Mouse (Mus musculus): ENCODE data around the gene Cdk2ap1. TPM values are rescaled to one million over a fixed set of nuclear protein-coding genes. Genes with fewer than 3 reads are reported as not detected.

Gene Cdk2ap1
- polyA plus RNA-seq, 1 experiment = 236 TPM

- TF ChIP-seq REST (IDR thresholded peaks at IDR 0.05; ENCODE audit: insufficient read depth, insufficient read length) (no peak), TCF3 (IDR thresholded peaks at IDR 0.05; ENCODE audit: insufficient read length, low read depth) (no peak), POLR2A (IDR thresholded peaks at IDR 0.05; ENCODE audit: insufficient read length, low read depth) (no peak), MYOD1 (IDR thresholded peaks at IDR 0.05; ENCODE audit: control insufficient read depth in 1 of 3, insufficient read length in 2 of 3, low read depth in 2 of 3) (no peak), USF1 (IDR thresholded peaks at IDR 0.05; ENCODE audit: low read depth) (no peak), SRF (IDR thresholded peaks at IDR 0.05; ENCODE audit: control insufficient read depth, insufficient read length, low read depth) (no peak), MYOG (IDR thresholded peaks at IDR 0.05; ENCODE audit: control insufficient read depth in 1 of 3, insufficient read depth in 1 of 3, insufficient read length in 2 of 3, low read depth in 2 of 3) (no peak), TCF12 (IDR thresholded peaks at IDR 0.05; ENCODE audit: insufficient read depth, poor library complexity, severe bottlenecking) (no peak), MAX (IDR thresholded peaks at IDR 0.05; ENCODE audit: low read depth) (no peak), E2F4 (IDR thresholded peaks at IDR 0.05; ENCODE audit: insufficient read depth) (no peak)
- H3ac ChIP-seq (ENCODE audit: control insufficient read depth, insufficient read length) = no peak overlapping the region
- H3K4me2 ChIP-seq (ENCODE audit: low read depth) = no peak overlapping the region
- H3K79me2 ChIP-seq (ENCODE audit: control insufficient read depth, insufficient read depth) = no peaks in the 10 kb centered on the region
- H3K4me3 ChIP-seq = no peak overlapping the region
- H3K36me3 ChIP-seq (ENCODE audit: control insufficient read depth, insufficient read depth) = no peaks in the 10 kb centered on the region
- no peaks in the 10 kb centered on the region for H3K27me3 ChIP-seq (ENCODE audit: control insufficient read depth, insufficient read depth, insufficient read length)
Measured at GRCm38 (mm10) chr5:124365754-124366153, 2.9 kb upstream of the Cdk2ap1 start.

GRCm38 (mm10) chr5:124364173-124364918 is 1.5 kb upstream of the Cdk2ap1 start:
- TF ChIP-seq E2F4 (IDR thresholded peaks at IDR 0.05; ENCODE audit: insufficient read depth) = no peak
- no peak for TF ChIP-seq SRF (IDR thresholded peaks at IDR 0.05; ENCODE audit: control insufficient read depth, insufficient read length, low read depth)
- TF ChIP-seq MYOD1 (IDR thresholded peaks at IDR 0.05; ENCODE audit: control insufficient read depth in 1 of 3, insufficient read length in 2 of 3, low read depth in 2 of 3) = no peak
- TF ChIP-seq MYOG (IDR thresholded peaks at IDR 0.05; ENCODE audit: control insufficient read depth in 1 of 3, insufficient read depth in 1 of 3, insufficient read length in 2 of 3, low read depth in 2 of 3) = no peak
- TF ChIP-seq CEBPB (IDR thresholded peaks at IDR 0.05; ENCODE audit: insufficient read depth, poor library complexity, severe bottlenecking) = no peak
- no peak for TF ChIP-seq TCF12 (IDR thresholded peaks at IDR 0.05; ENCODE audit: insufficient read depth, poor library complexity, severe bottlenecking)
- TF ChIP-seq USF1 (IDR thresholded peaks at IDR 0.05; ENCODE audit: low read depth) = no peak
- TF ChIP-seq REST (IDR thresholded peaks at IDR 0.05; ENCODE audit: insufficient read depth, insufficient read length) = no peak
- no peak for TF ChIP-seq TCF3 (IDR thresholded peaks at IDR 0.05; ENCODE audit: insufficient read length, low read depth)
- Histone ChIP-seq H3K4me3 (no peak overlapping the region), H3K27me3 (ENCODE audit: control insufficient read depth, insufficient read depth, insufficient read length) (no peaks in the 10 kb centered on the region), H3K4me2 (ENCODE audit: low read depth) (no peak overlapping the region), H3K36me3 (ENCODE audit: control insufficient read depth, insufficient read depth) (no peaks in the 10 kb centered on the region), H3K79me2 (ENCODE audit: control insufficient read depth, insufficient read depth) (no peaks in the 10 kb centered on the region), H3ac (ENCODE audit: control insufficient read depth, insufficient read length) (no peak overlapping the region)

GRCm38 (mm10) chr5:124359641-124360040 is 3.2 kb downstream of the Cdk2ap1 start:
- TF ChIP-seq MYOG (IDR thresholded peaks at IDR 0.05; ENCODE audit: control insufficient read depth in 1 of 3, insufficient read depth in 1 of 3, insufficient read length in 2 of 3, low read depth in 2 of 3) (no peak), TCF3 (IDR thresholded peaks at IDR 0.05; ENCODE audit: insufficient read length, low read depth) (no peak), MAX (IDR thresholded peaks at IDR 0.05; ENCODE audit: low read depth) (no peak), SRF (IDR thresholded peaks at IDR 0.05; ENCODE audit: control insufficient read depth, insufficient read length, low read depth) (no peak), POLR2AphosphoS2 (IDR thresholded peaks at IDR 0.05; ENCODE audit: insufficient read length, low read depth) (no peak), POLR2A (IDR thresholded peaks at IDR 0.05; ENCODE audit: insufficient read length, low read depth) (no peak), USF1 (IDR thresholded peaks at IDR 0.05; ENCODE audit: low read depth) (no peak), CEBPB (IDR thresholded peaks at IDR 0.05; ENCODE audit: insufficient read depth, poor library complexity, severe bottlenecking) (no peak), E2F4 (IDR thresholded peaks at IDR 0.05; ENCODE audit: insufficient read depth) (no peak)

GRCm38 (mm10) chr5:124356695-124357094 is 6.2 kb downstream of the Cdk2ap1 start:
- Histone ChIP-seq H3K36me3 (ENCODE audit: control insufficient read depth, insufficient read depth) (no peaks in the 10 kb centered on the region), H3K79me2 (ENCODE audit: control insufficient read depth, insufficient read depth) (peaks cover 19% of the 10 kb centered on the region), H3K27me3 (ENCODE audit: control insufficient read depth, insufficient read depth, insufficient read length) (no peaks in the 10 kb centered on the region), H3K4me3 (no peak overlapping the region), H3ac (ENCODE audit: control insufficient read depth, insufficient read length) (no peak overlapping the region), H3K4me2 (ENCODE audit: low read depth) (no peak overlapping the region)
- TF ChIP-seq POLR2AphosphoS2 (IDR thresholded peaks at IDR 0.05; ENCODE audit: insufficient read length, low read depth) (no peak), CEBPB (IDR thresholded peaks at IDR 0.05; ENCODE audit: insufficient read depth, poor library complexity, severe bottlenecking) (no peak), POLR2A (IDR thresholded peaks at IDR 0.05; ENCODE audit: insufficient read length, low read depth) (no peak), REST (IDR thresholded peaks at IDR 0.05; ENCODE audit: insufficient read depth, insufficient read length) (no peak), MYOG (IDR thresholded peaks at IDR 0.05; ENCODE audit: control insufficient read depth in 1 of 3, insufficient read depth in 1 of 3, insufficient read length in 2 of 3, low read depth in 2 of 3) (no peak)

More at GRCm38 (mm10) chr5:124359641-124360040, 3.2 kb downstream of the Cdk2ap1 start:
- Histone ChIP-seq H3K4me3 (no peak overlapping the region), H3ac (ENCODE audit: control insufficient read depth, insufficient read length) (no peak overlapping the region), H3K27me3 (ENCODE audit: control insufficient read depth, insufficient read depth, insufficient read length) (no peaks in the 10 kb centered on the region), H3K36me3 (ENCODE audit: control insufficient read depth, insufficient read depth) (no peaks in the 10 kb centered on the region), H3K4me2 (ENCODE audit: low read depth) (no peak overlapping the region), H3K79me2 (ENCODE audit: control insufficient read depth, insufficient read depth) (peaks cover 3% of the 10 kb centered on the region)

- no peak for TF ChIP-seq MYOG (IDR thresholded peaks at IDR 0.05; ENCODE audit: control insufficient read depth in 1 of 3, insufficient read depth in 1 of 3, insufficient read length in 2 of 3, low read depth in 2 of 3)
- no peak for TF ChIP-seq MAX (IDR thresholded peaks at IDR 0.05; ENCODE audit: low read depth)
- no peak for TF ChIP-seq POLR2AphosphoS2 (IDR thresholded peaks at IDR 0.05; ENCODE audit: insufficient read length, low read depth)
- TF ChIP-seq POLR2A (IDR thresholded peaks at IDR 0.05; ENCODE audit: insufficient read length, low read depth) = no peak
- TF ChIP-seq E2F4 (IDR thresholded peaks at IDR 0.05; ENCODE audit: insufficient read depth) = no peak
- no peak for TF ChIP-seq TCF3 (IDR thresholded peaks at IDR 0.05; ENCODE audit: insufficient read length, low read depth)
- TF ChIP-seq MYOD1 (IDR thresholded peaks at IDR 0.05; ENCODE audit: control insufficient read depth in 1 of 3, insufficient read length in 2 of 3, low read depth in 2 of 3) = no peak
- TF ChIP-seq USF1 (IDR thresholded peaks at IDR 0.05; ENCODE audit: low read depth) = no peak
- no peak for TF ChIP-seq SRF (IDR thresholded peaks at IDR 0.05; ENCODE audit: control insufficient read depth, insufficient read length, low read depth)
- no peak for TF ChIP-seq TCF12 (IDR thresholded peaks at IDR 0.05; ENCODE audit: insufficient read depth, poor library complexity, severe bottlenecking)
- no peak for TF ChIP-seq CEBPB (IDR thresholded peaks at IDR 0.05; ENCODE audit: insufficient read depth, poor library complexity, severe bottlenecking)
- TF ChIP-seq REST (IDR thresholded peaks at IDR 0.05; ENCODE audit: insufficient read depth, insufficient read length) = no peak
- H3ac ChIP-seq (ENCODE audit: control insufficient read depth, insufficient read length) = no peak overlapping the region
- H3K36me3 ChIP-seq (ENCODE audit: control insufficient read depth, insufficient read depth) = no peaks in the 10 kb centered on the region
- peaks cover 28% of the 10 kb centered on the region for H3K79me2 ChIP-seq (ENCODE audit: control insufficient read depth, insufficient read depth)
- peak overlapping the region; percentile 83 for H3K4me3 ChIP-seq
- peak overlapping the region; percentile 92 for H3K4me2 ChIP-seq (ENCODE audit: low read depth)
- H3K27me3 ChIP-seq (ENCODE audit: control insufficient read depth, insufficient read depth, insufficient read length) = no peaks in the 10 kb centered on the region
Measured at GRCm38 (mm10) chr5:124355425-124355959, 7.4 kb downstream of the Cdk2ap1 start.
